Mouse (Mus musculus): ENCODE results near the gene Fam181b. TPM values are rescaled to one million over a fixed set of nuclear protein-coding genes. Genes with fewer than 3 reads are reported as not detected.

Fam181b gene
- polyA plus RNA-seq, 1 experiment from 2014 or later = 3.8 TPM

DNA sequence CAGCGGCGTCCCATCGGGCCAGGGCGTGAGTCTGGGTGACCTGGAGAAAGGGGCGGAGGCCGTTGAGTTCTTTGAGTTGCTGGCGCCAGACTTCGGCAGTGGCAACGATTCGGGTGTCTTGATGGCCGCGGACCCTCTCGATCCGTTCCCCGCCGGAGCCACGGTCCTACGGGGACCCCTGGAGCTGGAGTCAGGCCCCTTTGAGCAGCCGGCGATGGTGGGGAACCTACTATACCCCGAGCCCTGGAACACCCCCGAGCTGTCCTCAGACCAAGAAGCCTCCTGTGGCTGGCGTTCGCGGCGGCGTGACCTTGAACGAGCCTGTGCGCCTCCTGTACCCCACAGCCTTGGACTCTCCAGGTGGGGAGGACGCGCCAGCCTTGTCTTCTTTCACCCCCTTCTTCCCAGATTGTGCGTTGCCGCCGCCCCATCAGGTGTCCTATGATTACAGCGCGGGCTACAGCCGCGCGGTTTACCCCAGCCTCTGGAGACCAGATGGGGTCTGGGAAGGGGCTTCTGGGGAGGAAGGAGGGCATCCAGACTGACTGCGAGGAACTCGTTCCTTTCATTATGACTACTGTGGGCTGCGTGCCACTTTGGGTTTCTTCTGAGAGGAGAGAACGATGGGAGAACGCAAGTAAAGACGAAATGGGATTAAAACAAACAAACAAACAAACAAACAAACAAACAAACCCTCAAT lies 1.2 kb downstream of the Fam181b start:
- Histone ChIP-seq H3K27me3 (ENCODE audit: insufficient read depth, poor library complexity, severe bottlenecking) (peaks cover 37% of the 10 kb centered on the region), H3K27ac (peak overlapping the region; percentile 81), H3K4me1 (peaks cover 13% of the 10 kb centered on the region), H3K36me3 (no peaks in the 10 kb centered on the region), H3K4me3 (peak overlapping the region; percentile 73), H3K9me3 (no peaks in the 10 kb centered on the region)
- no peak for DNase-seq (ENCODE audit: low spot score)
- WGBS = under 1% methylated on average over 45 of the region's 45 CpGs

DNA sequence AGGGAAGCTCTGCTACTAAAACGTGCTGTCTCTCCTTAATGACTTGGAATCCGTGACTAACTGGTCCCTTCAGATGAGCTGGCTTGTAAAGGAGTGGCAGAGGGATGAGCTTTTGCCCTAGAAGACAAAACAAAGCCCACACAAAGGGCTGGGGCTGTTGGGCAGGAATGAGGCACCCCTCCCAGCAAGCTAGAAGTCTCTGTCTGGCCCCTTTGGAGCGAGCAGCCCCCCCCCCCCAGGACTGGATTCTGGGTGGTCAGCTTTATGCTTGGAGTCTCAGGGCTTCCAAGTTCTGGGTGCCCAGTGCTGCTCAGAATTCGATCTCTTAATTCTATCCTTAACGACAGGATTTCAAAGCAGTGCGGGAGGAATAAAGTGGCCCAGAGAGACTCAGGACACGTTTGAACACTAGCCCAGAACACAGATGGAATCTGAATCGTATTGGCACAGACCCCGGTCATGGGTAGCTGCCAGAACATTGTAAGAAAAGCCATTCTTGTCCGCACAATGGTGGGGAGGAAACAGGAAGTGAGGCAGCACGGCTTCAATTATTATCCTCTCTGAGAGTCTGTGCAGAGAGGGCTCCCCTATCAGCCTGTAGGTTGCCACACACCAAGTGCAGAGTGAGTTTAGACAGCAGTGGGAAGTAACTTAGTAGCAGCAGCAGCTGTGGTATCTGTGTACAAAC lies 13.8 kb downstream of the Fam181b start:
- whole genome bisulfite sequencing = 41% methylated on average over 11 of the region's 11 CpGs
- no peak for DNase-seq (ENCODE audit: low spot score)
- H3K27ac ChIP-seq = peak overlapping the region; percentile 47; the same call in 1 of the 2 replicates
- H3K36me3 ChIP-seq = no peaks in the 10 kb centered on the region
- no peaks in the 10 kb centered on the region for H3K4me1 ChIP-seq
- no peak overlapping the region for H3K4me3 ChIP-seq
- no peaks in the 10 kb centered on the region for H3K27me3 ChIP-seq (ENCODE audit: insufficient read depth, poor library complexity, severe bottlenecking)
- H3K9me3 ChIP-seq = no peaks in the 10 kb centered on the region

DNA sequence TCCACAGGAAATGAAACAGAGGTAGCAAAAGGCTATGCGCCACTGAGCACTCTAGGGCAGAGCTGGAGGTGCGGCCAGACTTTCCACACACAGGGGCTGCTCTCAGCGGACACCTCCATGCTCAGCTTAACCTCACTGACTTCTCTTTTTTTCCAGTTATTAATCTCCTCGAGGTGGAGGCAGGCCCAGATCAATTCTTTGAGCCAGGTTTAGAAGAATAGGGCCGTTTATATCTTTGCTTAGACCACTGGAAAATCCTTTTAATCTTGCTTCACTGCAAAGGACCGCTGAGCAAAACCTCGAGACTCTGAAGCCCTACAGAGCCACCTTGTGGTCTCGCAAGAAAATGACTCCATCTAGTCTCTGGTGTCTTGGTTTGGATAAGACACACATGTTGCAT lies 15.8 kb downstream of the Fam181b start:
- no peaks in the 10 kb centered on the region for H3K4me1 ChIP-seq
- H3K9me3 ChIP-seq = no peaks in the 10 kb centered on the region
- H3K4me3 ChIP-seq = peak overlapping the region; percentile 43
- H3K27ac ChIP-seq = no peak overlapping the region
- H3K27me3 ChIP-seq (ENCODE audit: insufficient read depth, poor library complexity, severe bottlenecking) = no peaks in the 10 kb centered on the region
- H3K36me3 ChIP-seq = no peaks in the 10 kb centered on the region
- no peak for DNase-seq (ENCODE audit: low spot score)
- WGBS = 5% methylated on average over 8 of the region's 8 CpGs

DNA sequence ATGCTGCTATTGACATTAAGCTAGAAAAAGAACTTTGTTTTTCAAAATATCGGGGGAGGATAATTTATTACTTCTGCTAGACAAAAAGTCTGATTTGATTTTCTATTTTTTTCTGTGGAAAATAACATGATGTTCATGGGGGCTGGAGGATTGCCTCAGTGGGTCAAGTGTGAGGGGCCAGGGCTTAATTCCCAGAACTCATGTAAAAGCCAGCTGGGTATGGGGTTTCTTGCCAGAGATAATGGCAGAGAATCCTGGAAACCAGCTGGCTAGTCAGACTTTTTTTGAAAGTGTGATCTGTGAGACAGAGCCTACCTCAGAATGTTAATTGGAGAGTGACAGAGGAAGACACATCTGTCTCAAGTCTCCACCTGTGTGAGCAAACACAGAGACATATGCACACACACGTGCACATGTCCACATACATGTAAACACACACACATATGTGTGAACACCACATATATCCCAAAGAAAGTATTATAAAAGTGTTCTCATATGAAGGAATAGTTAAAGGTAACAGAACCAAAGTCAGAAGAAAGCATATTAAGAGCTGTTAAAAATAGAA lies 25.2 kb downstream of the Fam181b start:
- no peak overlapping the region for H3K4me3 ChIP-seq
- H3K27me3 ChIP-seq (ENCODE audit: insufficient read depth, poor library complexity, severe bottlenecking) = no peaks in the 10 kb centered on the region
- H3K36me3 ChIP-seq = no peaks in the 10 kb centered on the region
- H3K27ac ChIP-seq = no peak overlapping the region
- no peaks in the 10 kb centered on the region for H3K9me3 ChIP-seq
- WGBS = 76% methylated on average over 2 of the region's 2 CpGs
- H3K4me1 ChIP-seq = no peaks in the 10 kb centered on the region
- DNase-seq (ENCODE audit: low spot score) = no peak

DNA sequence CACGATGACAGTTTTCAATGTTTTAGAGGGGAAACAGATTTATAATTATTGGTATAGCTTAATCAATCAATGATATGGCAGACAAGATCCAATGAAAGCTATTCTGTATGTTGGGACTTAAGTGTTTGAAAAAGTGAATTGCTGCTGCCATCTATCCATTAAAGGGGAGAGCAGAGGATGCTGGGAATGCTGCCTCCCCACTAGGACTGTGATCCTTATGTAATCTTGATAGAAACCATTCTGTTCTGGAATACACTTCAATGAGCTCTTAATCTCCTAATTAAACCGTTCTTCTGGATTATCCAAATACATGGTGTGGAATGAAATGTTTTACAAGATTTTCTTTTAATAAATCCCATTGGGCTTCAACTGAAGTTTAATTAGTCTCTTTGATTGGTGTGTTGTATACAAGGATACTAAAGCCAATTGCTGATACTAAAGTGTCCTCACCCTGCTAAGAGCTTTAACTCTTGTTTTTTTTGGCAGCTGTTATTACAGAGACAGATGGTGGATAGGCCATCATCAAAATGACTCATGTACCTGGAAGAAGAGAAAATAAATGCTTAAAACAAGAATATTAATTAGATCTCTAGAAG lies 30.8 kb downstream of the Fam181b start:
- H3K4me3 ChIP-seq = no peak overlapping the region
- WGBS = 61% methylated on average over 2 of the region's 2 CpGs
- DNase-seq (ENCODE audit: low spot score) = no peak
- H3K36me3 ChIP-seq = no peaks in the 10 kb centered on the region
- no peaks in the 10 kb centered on the region for H3K4me1 ChIP-seq
- H3K27ac ChIP-seq = no peak overlapping the region
- H3K27me3 ChIP-seq (ENCODE audit: insufficient read depth, poor library complexity, severe bottlenecking) = no peaks in the 10 kb centered on the region
- no peaks in the 10 kb centered on the region for H3K9me3 ChIP-seq

DNA sequence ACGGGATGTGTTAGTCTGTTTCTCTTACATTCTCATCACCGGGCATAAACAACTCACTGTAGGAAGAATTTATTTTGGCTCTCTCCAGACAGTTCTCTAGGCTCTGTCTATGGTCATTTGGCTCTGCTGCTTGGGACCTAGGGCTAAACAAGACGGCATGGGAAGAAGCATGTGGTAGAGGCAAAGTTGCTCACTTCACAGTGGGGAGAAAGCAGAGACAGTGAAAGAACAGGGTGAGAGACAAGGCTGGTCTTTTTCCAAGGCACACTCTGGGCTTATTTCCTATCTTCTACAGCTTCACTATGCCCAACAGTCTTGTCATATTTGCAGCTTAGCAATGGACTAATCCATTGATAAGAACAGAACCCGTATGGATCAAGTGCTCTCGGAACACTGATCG lies 31.4 kb downstream of the Fam181b start:
- H3K9me3 ChIP-seq = no peaks in the 10 kb centered on the region
- H3K27me3 ChIP-seq (ENCODE audit: insufficient read depth, poor library complexity, severe bottlenecking) = no peaks in the 10 kb centered on the region
- DNase-seq (ENCODE audit: low spot score) = no peak
- H3K4me3 ChIP-seq = no peak overlapping the region
- WGBS = 84% methylated on average over 6 of the region's 6 CpGs
- H3K27ac ChIP-seq = no peak overlapping the region
- no peaks in the 10 kb centered on the region for H3K4me1 ChIP-seq
- H3K36me3 ChIP-seq = no peaks in the 10 kb centered on the region

DNA sequence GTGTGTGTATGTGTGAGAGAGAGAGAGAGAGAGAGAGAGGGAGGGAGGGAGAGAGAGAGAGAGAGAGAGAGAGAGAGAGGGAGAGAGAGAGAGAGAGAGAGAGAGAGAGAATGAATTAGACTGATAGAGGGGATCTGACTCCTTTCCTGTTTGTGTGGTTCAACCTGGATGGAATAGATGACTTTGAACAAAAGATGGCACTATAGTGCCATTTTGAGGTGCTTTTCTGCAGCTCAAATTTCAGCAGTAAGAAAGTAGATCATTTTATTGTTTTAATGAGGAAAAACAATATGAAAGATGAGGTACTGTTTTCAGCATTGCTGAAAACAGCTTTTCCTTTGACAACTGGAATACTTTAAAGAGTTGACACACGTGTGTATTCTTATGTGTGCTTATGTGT lies 37.9 kb downstream of the Fam181b start:
- H3K4me3 ChIP-seq = no peak overlapping the region
- 43% methylated on average over 1 of the region's 1 CpGs for WGBS

DNA sequence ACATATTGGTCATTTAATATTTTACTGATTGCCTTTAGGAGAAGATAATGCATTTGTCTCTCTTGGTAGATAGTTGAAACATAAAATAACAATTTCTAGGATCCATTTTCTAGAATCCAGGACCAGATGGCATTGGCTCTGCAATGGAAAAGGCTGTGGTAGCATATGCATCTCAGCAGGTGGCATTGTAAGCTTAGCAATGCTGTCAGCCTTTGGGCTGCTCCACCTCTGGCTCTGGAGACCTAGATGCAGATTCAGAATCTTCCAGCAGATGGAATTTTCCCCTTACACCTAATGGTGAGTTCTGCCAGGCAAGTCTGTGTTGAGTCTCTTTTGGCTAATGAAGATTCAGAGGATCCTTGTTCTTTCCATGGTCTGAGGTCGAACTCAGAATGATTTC lies 44.3 kb downstream of the Fam181b start:
- H3K27me3 ChIP-seq (ENCODE audit: insufficient read depth, poor library complexity, severe bottlenecking) = no peaks in the 10 kb centered on the region
- no peak overlapping the region for H3K4me3 ChIP-seq
- WGBS = 54% methylated on average over 1 of the region's 1 CpGs
- no peaks in the 10 kb centered on the region for H3K4me1 ChIP-seq
- H3K27ac ChIP-seq = no peak overlapping the region
- no peak for DNase-seq (ENCODE audit: low spot score)
- no peaks in the 10 kb centered on the region for H3K9me3 ChIP-seq
- H3K36me3 ChIP-seq = no peaks in the 10 kb centered on the region

More for the DNA sequence above, 37.9 kb downstream of the Fam181b start:
- no peaks in the 10 kb centered on the region for H3K9me3 ChIP-seq
- no peaks in the 10 kb centered on the region for H3K27me3 ChIP-seq (ENCODE audit: insufficient read depth, poor library complexity, severe bottlenecking)
- H3K27ac ChIP-seq = no peak overlapping the region
- no peaks in the 10 kb centered on the region for H3K36me3 ChIP-seq
- no peak for DNase-seq (ENCODE audit: low spot score)
- H3K4me1 ChIP-seq = no peaks in the 10 kb centered on the region

Other genes starting within 250 kb of the Fam181b start
- 13.8 and 17.3 TPM in 2 replicates for gene Ddias, start 205.6 kb upstream of the Fam181b start, polyA plus RNA-seq (2016; fragmentation: Nextera tagmentation; extraction: Ambion mirVana)
- gene Prcp, start 205.4 kb upstream of the Fam181b start, polyA plus RNA-seq (2016; fragmentation: Nextera tagmentation; extraction: Ambion mirVana) = 14.2 and 15.1 TPM in 2 replicates

Data from heart, embryonic 10.5 days (tissue).